Mouse (Mus musculus): ENCODE results near the gene Slc6a13. TPM values are rescaled to one million over a fixed set of nuclear protein-coding genes. Genes with fewer than 3 reads are reported as not detected.

The Slc6a13 gene
- polyA plus RNA-seq, 1 experiment = 17.9 TPM

DNA sequence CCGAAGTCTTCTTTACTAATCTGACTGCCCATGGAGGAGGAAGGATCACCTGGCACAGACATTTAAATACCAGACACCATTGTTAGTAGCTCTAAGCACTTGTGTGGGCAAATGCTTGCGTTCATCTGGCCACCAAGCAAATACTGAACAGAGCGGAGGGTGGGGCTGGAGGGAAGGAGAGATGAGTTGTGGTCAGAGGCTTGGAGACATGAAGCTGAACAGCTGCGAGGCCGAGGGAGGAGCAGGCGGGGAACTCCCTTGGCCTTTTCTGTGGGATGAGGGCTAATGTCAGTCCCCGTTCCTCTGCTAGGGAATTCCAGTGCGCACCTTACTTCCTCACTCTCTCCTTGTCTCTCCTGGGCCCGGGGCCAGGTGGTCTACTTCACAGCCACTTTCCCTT, 25.7 kb downstream of the Slc6a13 start:
- DNase-seq (ENCODE audit: extremely low spot score in 1 of 2, low spot score in 1 of 2) = no peak

DNA sequence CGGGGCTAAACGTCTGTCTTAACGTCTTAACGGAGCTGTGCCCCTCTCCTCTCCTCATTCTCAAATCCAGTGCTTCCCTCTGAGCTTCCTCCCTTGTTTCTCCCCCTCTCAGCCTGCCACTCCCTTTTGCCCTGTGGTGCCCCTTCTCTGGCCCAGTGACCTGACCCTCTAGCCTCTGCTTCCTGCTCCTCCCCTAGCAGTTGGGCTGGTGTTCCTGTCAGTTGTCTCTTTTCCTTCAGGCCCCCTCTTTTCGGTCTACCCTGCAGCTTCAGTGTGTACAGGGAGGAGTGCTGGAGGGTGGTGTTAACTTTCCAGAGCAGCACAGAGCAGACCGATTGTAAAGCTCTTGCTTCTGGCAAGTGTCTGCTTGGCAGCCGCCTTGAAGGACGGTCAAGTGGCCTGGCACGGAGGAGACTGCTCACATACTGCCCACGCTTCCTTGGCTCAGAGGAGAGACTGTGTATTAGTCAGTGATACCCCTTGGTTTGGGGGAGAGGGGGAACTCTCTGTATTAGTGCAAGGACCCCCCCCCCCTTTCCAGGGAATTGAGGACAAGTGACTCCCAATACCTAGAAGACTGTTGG, 26.6 kb downstream of the Slc6a13 start:
- DNase-seq (ENCODE audit: extremely low spot score in 1 of 2, low spot score in 1 of 2) = no peak

GRCm38 (mm10) chr6:121328417-121328884, 28.4 kb downstream of the Slc6a13 start:
- DNase-seq (ENCODE audit: extremely low spot score in 1 of 2, low spot score in 1 of 2) = no peak

GRCm38 (mm10) chr6:121329848-121330508, 30.0 kb downstream of the Slc6a13 start:
- no peak for DNase-seq (ENCODE audit: extremely low spot score in 1 of 2, low spot score in 1 of 2)

DNA sequence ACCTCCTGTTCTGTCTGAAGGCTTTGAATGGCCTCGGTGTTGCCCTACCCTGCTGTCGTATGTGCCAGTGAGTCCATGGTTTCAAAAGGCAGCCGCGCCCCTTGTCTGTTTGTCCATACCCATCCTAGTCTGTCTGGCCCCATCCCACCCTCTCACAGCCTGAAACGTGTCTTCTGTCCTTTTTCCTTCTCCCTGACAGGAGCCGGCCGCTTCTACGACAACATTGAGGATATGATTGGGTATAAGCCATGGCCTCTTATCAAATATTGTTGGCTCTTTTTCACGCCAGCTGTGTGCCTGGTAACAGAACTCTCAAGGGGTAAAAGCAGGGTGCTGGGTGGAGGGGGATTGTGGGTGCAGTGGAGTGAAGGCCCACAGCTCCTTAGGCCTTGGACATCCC, 35.8 kb downstream of the Slc6a13 start:
- DNase-seq (ENCODE audit: extremely low spot score in 1 of 2, low spot score in 1 of 2) = no peak

DNA sequence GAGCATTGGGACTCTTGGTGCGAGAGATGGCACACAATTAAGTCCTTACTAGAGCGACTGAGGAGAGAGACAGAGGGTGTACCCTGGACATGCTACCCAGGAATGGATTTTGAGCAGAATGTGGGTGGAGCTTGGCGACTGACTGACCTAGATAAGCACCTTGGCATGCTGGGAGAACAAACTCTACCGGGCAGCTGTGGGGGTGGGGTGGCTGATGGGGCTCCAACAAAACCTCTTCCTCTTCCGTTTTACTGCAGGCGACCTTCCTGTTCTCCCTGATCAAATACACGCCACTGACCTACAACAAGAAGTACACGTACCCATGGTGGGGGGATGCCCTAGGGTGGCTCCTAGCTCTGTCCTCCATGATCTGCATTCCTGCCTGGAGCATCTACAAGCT, 36.5 kb downstream of the Slc6a13 start:
- no peak for DNase-seq (ENCODE audit: extremely low spot score in 1 of 2, low spot score in 1 of 2)

DNA sequence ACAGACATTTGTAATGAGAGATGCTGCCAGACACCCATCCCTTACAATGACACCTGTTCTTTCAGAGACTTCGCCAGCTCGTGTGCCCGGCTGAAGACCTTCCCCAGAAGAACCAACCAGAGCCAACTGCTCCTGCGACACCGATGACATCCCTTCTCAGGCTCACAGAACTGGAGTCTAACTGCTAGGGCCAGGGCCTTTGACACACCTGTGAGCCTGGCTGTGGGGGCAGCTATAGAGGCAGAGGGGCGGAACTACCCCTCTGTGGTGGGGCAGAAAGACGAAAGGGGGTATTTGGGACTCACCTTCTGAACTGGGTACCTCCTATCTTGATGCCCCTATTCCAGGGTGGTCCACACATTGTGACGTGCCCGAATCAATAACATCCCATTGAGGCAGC, 37.2 kb downstream of the Slc6a13 start:
- no peak for DNase-seq (ENCODE audit: extremely low spot score in 1 of 2, low spot score in 1 of 2)

GRCm38 (mm10) chr6:121337770-121338518, 37.9 kb downstream of the Slc6a13 start:
- DNase-seq (ENCODE audit: extremely low spot score in 1 of 2, low spot score in 1 of 2) = peak; percentile 77 to 93

- no peak for DNase-seq (ENCODE audit: extremely low spot score in 1 of 2, low spot score in 1 of 2)
Observed at GRCm38 (mm10) chr6:121338519-121338896, 38.5 kb downstream of the Slc6a13 start.

DNA sequence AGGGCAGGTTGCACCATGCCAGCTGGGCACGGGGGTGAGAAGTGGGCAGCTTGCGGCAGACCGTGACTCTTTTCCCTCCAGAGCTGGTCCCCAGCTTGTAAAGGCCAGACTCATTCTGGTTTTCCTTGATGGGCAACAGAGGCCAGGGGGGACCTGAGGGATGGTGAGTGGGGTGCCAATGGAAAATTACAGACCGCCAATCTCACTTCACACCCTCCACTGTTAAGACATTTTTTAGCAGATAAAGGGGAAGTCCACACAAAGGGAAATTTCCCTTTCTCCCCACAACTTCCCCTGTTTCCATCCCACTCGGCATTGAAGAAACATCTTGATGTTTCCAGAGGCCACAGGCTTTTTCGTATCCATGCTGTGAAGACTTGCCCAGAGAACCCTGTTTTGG, 41.6 kb downstream of the Slc6a13 start:
- DNase-seq (ENCODE audit: extremely low spot score in 1 of 2, low spot score in 1 of 2) = no peak

DNA sequence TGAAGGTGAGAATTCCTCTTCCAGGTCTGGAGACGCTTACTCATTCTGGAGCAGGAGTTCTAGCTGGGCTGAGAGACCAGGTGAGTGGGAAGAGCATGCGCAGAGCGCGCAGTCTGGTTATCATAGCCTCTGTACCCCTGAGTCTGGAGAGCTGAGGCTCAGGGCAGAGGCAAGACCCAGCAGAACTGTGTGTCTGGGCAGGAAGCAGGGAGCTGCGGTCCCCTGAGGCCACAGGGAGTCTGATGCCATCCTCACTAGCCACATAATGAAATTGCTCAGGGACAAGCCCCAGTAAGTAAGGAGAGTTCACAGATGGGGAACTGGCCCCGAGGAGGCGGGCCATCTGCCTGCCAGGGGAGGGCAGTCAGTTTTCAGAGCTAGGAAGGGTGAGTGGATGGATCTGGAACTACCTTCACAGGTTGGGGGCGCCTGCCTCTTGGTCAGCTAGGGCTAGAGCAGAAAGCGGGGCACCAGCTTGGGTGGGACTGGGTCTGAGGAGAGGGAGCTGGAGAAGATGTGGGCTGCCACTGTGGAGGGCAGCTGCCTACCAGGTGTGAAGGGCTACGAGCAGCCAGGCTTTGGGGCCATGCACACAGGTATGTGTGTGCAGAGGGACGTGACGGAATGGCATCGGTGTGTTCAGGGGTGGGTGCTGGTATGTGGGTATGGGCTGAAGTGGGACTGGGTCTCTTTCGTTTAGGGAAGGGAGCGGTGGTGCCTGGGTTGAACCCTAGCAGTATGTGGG, 43.2 kb downstream of the Slc6a13 start, which contains the start of gene Slc6a12:
Gene Slc6a12 (plus strand): TSS at position 51 of the 745 bp plus-strand sequence.
- no peak for DNase-seq (ENCODE audit: extremely low spot score in 1 of 2, low spot score in 1 of 2)

DNA sequence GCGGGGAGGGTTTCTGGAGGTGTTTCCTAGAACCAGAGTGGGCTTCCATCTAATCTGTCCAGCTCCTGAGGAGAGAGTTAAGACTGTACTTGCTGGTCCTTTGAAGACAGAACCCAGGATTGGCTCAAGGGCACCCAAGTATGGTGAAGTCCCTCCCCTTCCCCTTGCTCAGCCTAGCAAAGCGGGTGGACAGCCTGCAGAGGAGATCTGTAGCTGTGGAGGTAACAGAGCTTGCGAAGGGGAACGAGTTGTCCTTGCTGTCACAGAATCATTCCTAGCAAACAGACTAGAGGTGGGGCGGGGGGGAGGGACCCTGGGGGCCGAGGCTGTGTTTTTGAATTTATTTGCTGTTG, 43.7 kb downstream of the Slc6a13 start:
- DNase-seq (ENCODE audit: extremely low spot score in 1 of 2, low spot score in 1 of 2) = no peak

- no peak for DNase-seq (ENCODE audit: extremely low spot score in 1 of 2, low spot score in 1 of 2)
Observed at GRCm38 (mm10) chr6:121344329-121344728, 44.3 kb downstream of the Slc6a13 start.

- no peak for DNase-seq (ENCODE audit: extremely low spot score in 1 of 2, low spot score in 1 of 2)
Observed at GRCm38 (mm10) chr6:121346428-121346827, 46.4 kb downstream of the Slc6a13 start.

DNA sequence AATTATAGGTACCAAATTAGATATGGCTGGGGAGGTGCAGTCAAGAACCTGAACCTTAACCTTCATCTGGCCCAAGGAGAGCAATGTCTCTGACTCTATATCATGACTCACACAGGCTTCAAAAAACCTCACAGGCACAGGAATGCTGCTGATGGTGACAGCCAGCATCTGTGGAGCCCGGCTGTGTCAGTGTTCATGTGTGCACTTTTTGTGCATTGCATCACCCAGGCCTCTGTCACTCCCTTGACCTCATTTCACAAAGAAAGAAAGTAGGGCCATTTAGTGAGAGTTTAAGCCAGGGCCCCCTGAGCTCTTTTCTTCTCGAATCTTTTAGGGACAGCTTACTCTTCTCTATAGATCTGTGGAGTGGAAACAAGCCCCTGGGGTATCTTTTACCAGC, 52.2 kb downstream of the Slc6a13 start:
- DNase-seq (ENCODE audit: extremely low spot score in 1 of 2, low spot score in 1 of 2) = no peak

- DNase-seq (ENCODE audit: extremely low spot score in 1 of 2, low spot score in 1 of 2) = no peak
Observed at GRCm38 (mm10) chr6:121356041-121356440, 56.0 kb downstream of the Slc6a13 start.

- no peak for DNase-seq (ENCODE audit: extremely low spot score in 1 of 2, low spot score in 1 of 2)
Observed at GRCm38 (mm10) chr6:121357232-121357631, 57.2 kb downstream of the Slc6a13 start.

- DNase-seq (ENCODE audit: extremely low spot score in 1 of 2, low spot score in 1 of 2) = no peak
Observed at GRCm38 (mm10) chr6:121363061-121363460, 63.0 kb downstream of the Slc6a13 start.

- no peak for DNase-seq (ENCODE audit: extremely low spot score in 1 of 2, low spot score in 1 of 2)
Observed at GRCm38 (mm10) chr6:121363956-121364355, 63.9 kb downstream of the Slc6a13 start.

DNA sequence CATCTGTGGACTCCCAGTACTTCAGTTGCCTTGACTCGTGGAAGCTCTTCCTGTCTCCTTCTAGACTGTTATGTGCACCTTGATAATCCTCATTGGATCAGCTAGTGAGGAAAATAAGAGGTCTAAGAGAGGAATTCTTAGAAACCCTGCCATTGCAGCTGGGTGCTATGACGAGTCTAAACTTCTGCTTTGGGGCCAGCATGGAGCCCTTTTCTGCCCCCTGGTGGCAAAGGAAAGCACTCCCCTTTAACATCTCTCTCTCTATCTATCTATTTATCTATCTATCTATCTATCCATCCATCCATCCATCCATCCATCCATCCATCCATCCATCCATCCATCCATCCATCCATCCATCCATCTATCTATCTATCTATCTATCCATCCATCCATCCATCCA, 66.5 kb downstream of the Slc6a13 start:
- DNase-seq (ENCODE audit: extremely low spot score in 1 of 2, low spot score in 1 of 2) = peak in 1 of 2 experiments; percentile 39

GRCm38 (mm10) chr6:121367099-121367498, 67.1 kb downstream of the Slc6a13 start:
- DNase-seq (ENCODE audit: extremely low spot score in 1 of 2, low spot score in 1 of 2) = no peak

All from frontal cortex, adult 2 months (tissue).